Mouse (Mus musculus): ENCODE measurements around the gene B4galnt1.

DNA sequence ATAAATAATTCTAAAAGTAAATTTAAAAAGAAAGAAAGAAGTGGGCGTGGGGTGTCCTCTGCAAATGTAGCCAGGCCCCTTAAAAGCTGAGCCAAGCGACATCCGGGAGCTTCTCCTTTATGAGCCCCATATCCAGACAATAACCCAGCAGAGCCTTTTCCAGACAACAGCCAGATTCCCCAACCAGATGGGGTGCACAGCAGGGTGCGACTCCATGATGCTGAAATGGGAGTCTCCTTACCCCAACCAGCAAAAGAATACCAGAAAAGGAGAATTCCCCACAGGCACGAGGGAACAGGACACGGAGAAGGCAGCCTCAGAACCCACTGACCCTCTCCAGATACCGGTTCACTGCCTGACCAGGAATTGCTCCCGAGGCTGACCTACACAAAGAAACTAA, 21.8 kb upstream of the B4galnt1 start:
- no peak for TF ChIP-seq CTCF (IDR thresholded peaks at IDR 0.05; ENCODE audit: low read depth)
- no peak for TF ChIP-seq EP300 (IDR thresholded peaks at IDR 0.05; ENCODE audit: low read depth)
